Mouse (Mus musculus) thymus, postnatal 14 days (tissue): ENCODE measurements around the gene Mid1.
A peak's percentile ranks its signal among the peaks of the same experiment; 100 is the strongest.

Experiments used
- DNase-seq: peaks from one replicate; pipeline ENCODE4 v3.0.0; 2021

Gene Mid1

GRCm38 (mm10) chrX:169892100-169892499, 207.1 kb downstream of the Mid1 start:
- DNase-seq = no peak

GRCm38 (mm10) chrX:169892631-169893030, 207.6 kb downstream of the Mid1 start:
- DNase-seq = no peak

- no peak for DNase-seq
Observed at GRCm38 (mm10) chrX:169899227-169899950, 214.4 kb downstream of the Mid1 start.

GRCm38 (mm10) chrX:169902860-169903259, 217.9 kb downstream of the Mid1 start:
- DNase-seq = no peak

- no peak for DNase-seq
Observed at GRCm38 (mm10) chrX:169903656-169904055, 218.7 kb downstream of the Mid1 start.

GRCm38 (mm10) chrX:169906054-169906508, 221.1 kb downstream of the Mid1 start:
- no peak for DNase-seq

GRCm38 (mm10) chrX:169909898-169910297, 224.9 kb downstream of the Mid1 start:
- no peak for DNase-seq

GRCm38 (mm10) chrX:169915738-169916137, 230.7 kb downstream of the Mid1 start:
- DNase-seq = no peak

- no peak for DNase-seq
Observed at GRCm38 (mm10) chrX:169922541-169922940, 237.5 kb downstream of the Mid1 start.

- DNase-seq = no peak
Observed at GRCm38 (mm10) chrX:169923417-169923816, 238.4 kb downstream of the Mid1 start.

GRCm38 (mm10) chrX:169925600-169925999, 240.6 kb downstream of the Mid1 start:
- DNase-seq = no peak

GRCm38 (mm10) chrX:169927110-169927817, 242.3 kb downstream of the Mid1 start:
- no peak for DNase-seq

GRCm38 (mm10) chrX:169930868-169931267, 245.9 kb downstream of the Mid1 start:
- DNase-seq = no peak

GRCm38 (mm10) chrX:169933228-169933627, 248.2 kb downstream of the Mid1 start:
- DNase-seq = no peak

- DNase-seq = no peak
Observed at GRCm38 (mm10) chrX:169937119-169937719, 252.2 kb downstream of the Mid1 start.

- DNase-seq = no peak
Observed at GRCm38 (mm10) chrX:169940531-169940930, 255.5 kb downstream of the Mid1 start.

- no peak for DNase-seq
Observed at GRCm38 (mm10) chrX:169950596-169950995, 265.6 kb downstream of the Mid1 start.

GRCm38 (mm10) chrX:169969337-169969736, 284.3 kb downstream of the Mid1 start:
- DNase-seq = peak; percentile 22

GRCm38 (mm10) chrX:169969765-169970164, 284.8 kb downstream of the Mid1 start:
- peak; percentile 2 for DNase-seq

- DNase-seq = peak; percentile 3
Observed at GRCm38 (mm10) chrX:169970546-169970945, 285.5 kb downstream of the Mid1 start.

- DNase-seq = peak; percentile 3
Observed at GRCm38 (mm10) chrX:169971562-169971961, 286.6 kb downstream of the Mid1 start.

- peak; percentile 2 for DNase-seq
Observed at GRCm38 (mm10) chrX:169972131-169972530, 287.1 kb downstream of the Mid1 start.

GRCm38 (mm10) chrX:169972791-169973494, 287.9 kb downstream of the Mid1 start:
- DNase-seq = peak; percentile 4
